In the genomic region with DNA sequence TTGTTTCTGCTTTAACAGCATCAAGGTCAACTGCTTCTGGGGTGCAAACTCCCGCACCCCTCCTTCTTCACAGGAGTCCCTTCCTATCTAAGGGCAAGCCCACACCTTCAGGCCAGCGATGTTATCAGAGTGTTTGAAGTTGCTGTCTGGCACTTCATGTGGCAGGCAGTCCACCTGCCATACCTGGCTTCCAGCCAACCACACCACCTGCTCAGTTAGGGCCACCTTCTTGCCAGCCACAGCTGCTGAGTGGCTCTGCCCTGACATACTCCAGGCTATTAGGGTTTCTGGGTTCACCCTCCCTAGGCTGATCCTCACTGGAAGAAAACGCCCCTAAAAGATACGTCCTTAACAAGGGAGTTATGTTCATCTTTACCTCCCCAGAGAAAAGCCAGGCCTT, we compare ENCODE assay signal across 10 mouse cellular contexts.
A peak's percentile ranks its signal among the peaks of the same experiment; 100 is the strongest.
DNase-seq lines count a peak whose midpoint lies in the region; ATAC-seq lines count a peak whose summit lies in the region.
"Had no signal": no experiment of that assay in that cellular context is flagged by ENCODE, and none has a peak within 500 bp of the region (broad histone marks: within the 10 kb centered on the region; RNA-seq: fewer than 3 reads in every experiment).

No protein-coding gene starts in this region.

- H3K9ac ChIP-seq in intestine, embryonic 16.5 days (ENCODE audit: low read depth, low read length) = no peak overlapping the region
- H3K9ac ChIP-seq: heart, embryonic 13.5 days had no signal

- H3K27me3 ChIP-seq in intestine, embryonic 16.5 days (replicated peaks; ENCODE audit: control insufficient read depth, insufficient read depth, low read length) = no peaks in the 10 kb centered on the region
- H3K27me3 ChIP-seq: heart, embryonic 13.5 days had no signal

- peak; percentile 40 for DNase-seq in kidney, postnatal 10 days
- no peak for DNase-seq in kidney, adult 18-20 months
- DNase-seq in cerebellum, adult 18-20 months = peak; percentile 75 to 79
- DNase-seq in testis, postnatal 10 days (ENCODE audit: low spot score) = no peak
- DNase-seq in neural tube, embryonic 10.5 days (ENCODE audit: extremely low spot score, low spot score) = no peak
- DNase-seq: liver had no signal

- H3K4me2 ChIP-seq in intestine, embryonic 16.5 days (ENCODE audit: low read depth, low read length) = no peak overlapping the region
- H3K4me2 ChIP-seq: heart, embryonic 13.5 days had no signal

- peak; percentile 38; the same call in 1 of the 2 replicates for ATAC-seq in cerebellum, adult (ENCODE audit: insufficient number of reproducible peaks, low FRiP score, low TSS enrichment)
- ATAC-seq in intestine, embryonic 16.5 days = peak; percentile 77

- H3K27ac ChIP-seq in intestine, embryonic 16.5 days (ENCODE audit: low read length) = peak overlapping the region; percentile 27; the same call in 1 of the 2 replicates
- H3K27ac ChIP-seq: heart, embryonic 13.5 days had no signal

- H3K9me3 ChIP-seq in intestine, embryonic 16.5 days (ENCODE audit: control insufficient read depth, low read length) = no peaks in the 10 kb centered on the region
- H3K9me3 ChIP-seq: heart, embryonic 13.5 days; megakaryocyte, embryonic 14.5 days had no signal

- H3K36me3 ChIP-seq in intestine, embryonic 16.5 days (ENCODE audit: control insufficient read depth, insufficient read depth, low read length) = no peaks in the 10 kb centered on the region
- H3K36me3 ChIP-seq: heart, embryonic 13.5 days had no signal

- H3K4me1 ChIP-seq in intestine, embryonic 16.5 days (ENCODE audit: control insufficient read depth, insufficient read depth, low read length) = peaks cover 11% of the 10 kb centered on the region

- 66% methylated on average over 4 of the region's 4 CpGs for WGBS in intestine, embryonic 16.5 days

- H3K4me3 ChIP-seq in intestine, embryonic 16.5 days (ENCODE audit: low read length) = no peak overlapping the region
- H3K4me3 ChIP-seq: heart, embryonic 13.5 days; megakaryocyte, embryonic 14.5 days had no signal

Comparison
In these comparisons a context has a peak if more than half of its experiments do, and no peak if none do; other contexts are left out.
1. DNase-seq: peak in kidney, postnatal 10 days (single experiment) and cerebellum, adult 18-20 months (2 of 2); none in kidney, adult 18-20 months (single experiment), testis, postnatal 10 days (single experiment) and neural tube, embryonic 10.5 days (single experiment).